Mouse (Mus musculus) thymus, adult 2 months (tissue): Measurements from ENCODE around the gene Morc3. TPM values are rescaled to one million over a fixed set of nuclear protein-coding genes. Genes with fewer than 3 reads are reported as not detected.

ENCODE experiments used
- DNase-seq: peaks from one replicate; pipeline ENCODE4 v3.0.0; 2021
- H3K27ac ChIP-seq: fragments of 200-500 bp; 2 replicates; pipeline ENCODE4 v1.5.1; 2012; ENCODE audit warnings: low read length, control low read depth; ENCODE audit not compliant: control insufficient read depth, insufficient read depth
- H3K27me3 ChIP-seq: fragments of 200-500 bp; 2 replicates; pipeline ENCODE4 v1.6.1; 2012; ENCODE audit warnings: mild to moderate bottlenecking, low read length, moderate library complexity, mixed read lengths; ENCODE audit not compliant: control insufficient read depth, insufficient read depth
- H3K36me3 ChIP-seq: fragments of 200-500 bp; 2 replicates; pipeline ENCODE4 v1.6.1; 2012; ENCODE audit warnings: mild to moderate bottlenecking, low read length, moderate library complexity; ENCODE audit not compliant: control insufficient read depth, insufficient read depth
- H3K4me1 ChIP-seq: fragments of 200-500 bp; replicated peaks from 2 replicates; pipeline ENCODE4 v1.6.1; 2012; ENCODE audit warnings: low read length; ENCODE audit not compliant: control insufficient read depth, insufficient read depth
- H3K4me3 ChIP-seq: fragments of 200-500 bp; 2 replicates; pipeline ENCODE4 v1.5.1; 2012; ENCODE audit warnings: mild to moderate bottlenecking, low read length, control low read depth, moderate library complexity; ENCODE audit not compliant: control insufficient read depth, insufficient read depth
- CTCF ChIP-seq: fragments of 200-500 bp; IDR thresholded peaks from 2 replicates; pipeline ENCODE4 v1.5.1; 2012; ENCODE audit warnings: mild to moderate bottlenecking, control low read depth, low read length, moderate library complexity, borderline replicate concordance; ENCODE audit not compliant: control insufficient read depth, poor library complexity, insufficient read depth; ENCODE audit errors: extremely low read depth
- POLR2A ChIP-seq: fragments of 200-500 bp; IDR thresholded peaks from 2 replicates; pipeline ENCODE4 v1.6.1; 2012; ENCODE audit warnings: mild to moderate bottlenecking, low read length, control low read depth, moderate library complexity; ENCODE audit not compliant: control insufficient read depth, poor library complexity, insufficient read depth; ENCODE audit errors: extremely low read depth
- WGBS: fragments of 180-500 bp; shearing (Covaris S2); methylation state at CpG from one replicate; pipeline ENCODE4 v1.1.7; 2018; 5-methylcytosine and 5-hydroxymethylcytosine counted together
- polyA plus RNA-seq: library from polyadenylated mRNA; depleted of rRNA; stranded (reverse); fragments of >200 nt; gene quantifications from 2 replicates; pipeline ENCODE4 v1.2.3, GENCODE M21; 2012

Morc3 gene
- polyA plus RNA-seq, 1 experiment: 17.4 TPM

GRCm38 (mm10) chr16:93833551-93833950 is 1.6 kb downstream of the Morc3 start:
- Histone ChIP-seq H3K4me1 (peaks cover 4% of the 10 kb centered on the region; the same call in 1 of the 2 replicates), H3K4me3 (no peak overlapping the region), H3K27me3 (no peaks in the 10 kb centered on the region), H3K36me3 (no peaks in the 10 kb centered on the region), H3K27ac (no peak overlapping the region)
- TF ChIP-seq CTCF (no peak), POLR2A (no peak)
- no peak for DNase-seq
- 84% methylated on average over 6 of the region's 6 CpGs for WGBS

GRCm38 (mm10) chr16:93834076-93834475 is 2.2 kb downstream of the Morc3 start:
- no peak overlapping the region for H3K4me3 ChIP-seq

GRCm38 (mm10) chr16:93839049-93839448 is 7.1 kb downstream of the Morc3 start:
- no peak overlapping the region for H3K27ac ChIP-seq

More at GRCm38 (mm10) chr16:93834076-93834475, 2.2 kb downstream of the Morc3 start:
- no peak for TF ChIP-seq CTCF
- no peak for TF ChIP-seq POLR2A
- Histone ChIP-seq H3K27ac (no peak overlapping the region), H3K4me1 (peaks cover 4% of the 10 kb centered on the region; the same call in 1 of the 2 replicates), H3K27me3 (no peaks in the 10 kb centered on the region), H3K36me3 (no peaks in the 10 kb centered on the region)
- no peak for DNase-seq
- WGBS: 96% methylated on average over 2 of the region's 2 CpGs

GRCm38 (mm10) chr16:93850527-93850926 is 18.6 kb downstream of the Morc3 start:
- TF ChIP-seq POLR2A (no peak), CTCF (no peak)
- no peak for DNase-seq
- Histone ChIP-seq H3K27ac (no peak overlapping the region), H3K36me3 (peaks cover 82% of the 10 kb centered on the region), H3K27me3 (no peaks in the 10 kb centered on the region), H3K4me3 (no peak overlapping the region), H3K4me1 (no peaks in the 10 kb centered on the region; the same call in 1 of the 2 replicates)
- 88% methylated on average over 3 of the region's 3 CpGs for WGBS

More at GRCm38 (mm10) chr16:93839049-93839448, 7.1 kb downstream of the Morc3 start:
- DNase-seq: no peak
- Histone ChIP-seq H3K4me3 (no peak overlapping the region), H3K4me1 (no peaks in the 10 kb centered on the region), H3K36me3 (no peaks in the 10 kb centered on the region; the same call in 1 of the 2 replicates), H3K27me3 (no peaks in the 10 kb centered on the region)
- TF ChIP-seq CTCF (no peak), POLR2A (no peak)
- 85% methylated on average over 1 of the region's 1 CpGs for WGBS

GRCm38 (mm10) chr16:93859967-93860366 is 28.0 kb downstream of the Morc3 start:
- 97% methylated on average over 4 of the region's 4 CpGs for WGBS
- Histone ChIP-seq H3K4me3 (no peak overlapping the region), H3K27me3 (no peaks in the 10 kb centered on the region), H3K27ac (no peak overlapping the region), H3K36me3 (peaks cover 83% of the 10 kb centered on the region), H3K4me1 (no peaks in the 10 kb centered on the region)
- DNase-seq: no peak
- TF ChIP-seq POLR2A (no peak), CTCF (no peak)

GRCm38 (mm10) chr16:93860686-93861085 is 28.8 kb downstream of the Morc3 start:
- Histone ChIP-seq H3K4me3 (no peak overlapping the region), H3K4me1 (no peaks in the 10 kb centered on the region), H3K36me3 (peaks cover 85% of the 10 kb centered on the region), H3K27me3 (no peaks in the 10 kb centered on the region), H3K27ac (no peak overlapping the region)
- TF ChIP-seq POLR2A: no peak
- no peak for TF ChIP-seq CTCF
- no peak for DNase-seq

GRCm38 (mm10) chr16:93874841-93875240 is 42.9 kb downstream of the Morc3 start:
- Histone ChIP-seq H3K27ac (no peak overlapping the region), H3K36me3 (peaks cover 61% of the 10 kb centered on the region), H3K4me3 (no peak overlapping the region), H3K27me3 (no peaks in the 10 kb centered on the region), H3K4me1 (no peaks in the 10 kb centered on the region)
- WGBS: 97% methylated on average over 13 of the region's 13 CpGs
- TF ChIP-seq CTCF (no peak), POLR2A (no peak)
- DNase-seq: no peak
